Mouse (Mus musculus): ENCODE measurements at regions not wholly inside any gene's neighbourhood (a gene's known extent, or its start where the extent isn't known, plus 50 kb on each side); places are given as distances from the start of the nearest gene placed in this dataset.

DNA sequence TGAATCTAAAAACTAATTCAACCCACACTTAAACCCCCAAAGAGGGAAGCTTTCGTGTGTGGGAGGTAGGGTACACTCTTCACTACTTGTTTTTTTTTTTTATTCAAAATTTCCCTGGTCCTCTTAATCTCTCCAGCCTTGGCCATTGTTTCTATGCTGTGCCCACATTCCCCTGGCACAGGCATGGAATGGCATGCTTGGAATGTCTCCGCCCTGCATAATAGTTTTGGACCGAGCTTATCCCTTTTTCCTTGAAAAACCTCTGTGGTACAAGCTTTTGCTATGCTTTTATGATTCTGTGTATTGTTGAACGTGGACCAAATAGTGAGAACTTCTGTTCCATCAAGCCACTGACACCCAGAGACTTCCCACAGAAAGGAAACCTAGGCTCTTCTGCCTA, 126.8 kb upstream of the Bmp4 start:
- DNase-seq (ENCODE audit: low spot score): no peak

DNA sequence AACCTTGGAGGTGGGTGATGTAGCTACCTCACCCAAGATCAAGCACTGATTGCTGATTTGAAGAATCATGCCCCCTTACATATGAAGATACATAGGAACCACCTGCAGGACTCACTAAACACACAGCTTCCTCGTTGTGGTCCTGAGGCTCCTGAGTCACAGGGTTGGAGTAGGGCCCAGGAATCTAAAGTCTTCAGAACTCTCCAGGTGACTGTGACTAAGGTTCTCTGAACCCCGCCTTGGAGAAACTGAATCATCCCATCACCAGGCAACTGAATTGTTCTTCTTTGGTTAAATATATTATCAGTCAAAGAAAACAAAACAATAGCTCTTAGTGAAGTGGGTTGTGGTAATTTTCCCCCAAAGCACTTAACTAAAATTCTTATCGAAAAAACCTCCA, 125.8 kb upstream of the Bmp4 start:
- DNase-seq (ENCODE audit: low spot score): no peak

DNA sequence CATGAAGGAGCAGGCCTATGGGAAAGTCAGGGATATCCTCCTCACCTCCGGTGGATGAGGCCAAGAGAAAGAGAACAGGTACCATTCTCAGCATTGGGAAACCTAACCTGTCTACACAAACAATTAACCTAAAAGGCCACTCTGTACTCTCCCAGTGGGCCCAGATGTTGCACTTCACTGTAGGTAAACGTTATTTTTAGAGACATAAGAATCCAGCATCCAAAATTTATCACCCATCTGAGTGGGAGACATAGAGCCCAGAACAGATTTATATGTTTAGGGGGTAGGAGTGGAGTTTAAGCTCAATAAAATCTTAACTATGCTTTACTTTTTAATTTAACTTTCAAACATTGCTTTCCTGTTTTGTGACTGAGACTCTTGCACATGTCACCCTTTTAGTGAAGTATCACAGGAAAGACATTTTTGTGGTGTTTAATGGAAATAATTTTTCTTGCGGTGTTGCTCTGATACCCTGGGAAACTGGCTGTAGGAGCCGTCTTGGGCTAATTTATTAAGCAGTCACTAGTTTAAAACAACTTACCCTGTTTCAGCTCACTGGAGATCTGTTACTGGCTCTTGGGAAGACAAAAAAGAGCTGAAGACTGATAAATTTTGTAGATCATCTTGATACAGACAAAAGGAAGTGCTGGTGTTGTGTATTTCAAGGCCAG, 123.9 kb upstream of the Bmp4 start:
- no peak for DNase-seq (ENCODE audit: low spot score)

DNA sequence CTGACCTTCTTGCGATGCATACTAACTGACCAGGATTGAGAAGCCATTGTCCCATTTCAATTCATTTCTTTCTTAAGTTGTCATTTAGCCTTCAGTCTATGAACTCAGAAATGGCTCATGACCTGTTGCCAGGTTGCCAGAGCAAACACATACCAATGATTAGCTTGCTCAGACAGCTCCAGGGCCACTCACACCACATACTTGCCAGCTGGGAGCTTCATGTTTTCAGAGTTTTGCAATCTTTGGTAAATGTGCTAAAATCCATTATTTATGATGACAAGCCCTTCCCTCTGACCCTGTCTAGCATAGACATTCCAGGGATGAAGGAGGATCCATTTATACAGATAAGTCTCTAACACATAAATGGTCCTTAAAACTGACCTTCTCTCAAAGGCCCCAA, 121.6 kb upstream of the Bmp4 start:
- no peak for DNase-seq (ENCODE audit: low spot score)

DNA sequence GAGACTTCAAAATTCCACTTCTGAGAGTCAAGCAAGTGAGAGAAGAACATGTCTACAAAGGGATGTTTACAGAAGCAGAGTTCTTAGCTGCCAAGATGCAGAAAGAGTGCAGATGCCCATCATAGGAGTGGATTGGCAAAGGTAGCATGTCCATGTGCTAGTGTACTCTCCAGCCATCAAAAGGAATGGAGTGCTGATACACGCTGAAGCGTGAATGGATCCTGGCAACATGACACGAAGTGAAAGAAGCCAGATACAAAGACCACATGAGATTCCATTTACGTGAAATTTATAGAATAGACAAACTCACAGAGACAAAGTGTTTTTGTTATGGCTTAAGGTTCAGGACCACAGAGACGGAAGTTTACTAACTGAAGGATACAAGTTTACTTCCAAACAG, 118.4 kb upstream of the Bmp4 start:
- DNase-seq (ENCODE audit: low spot score): no peak

DNA sequence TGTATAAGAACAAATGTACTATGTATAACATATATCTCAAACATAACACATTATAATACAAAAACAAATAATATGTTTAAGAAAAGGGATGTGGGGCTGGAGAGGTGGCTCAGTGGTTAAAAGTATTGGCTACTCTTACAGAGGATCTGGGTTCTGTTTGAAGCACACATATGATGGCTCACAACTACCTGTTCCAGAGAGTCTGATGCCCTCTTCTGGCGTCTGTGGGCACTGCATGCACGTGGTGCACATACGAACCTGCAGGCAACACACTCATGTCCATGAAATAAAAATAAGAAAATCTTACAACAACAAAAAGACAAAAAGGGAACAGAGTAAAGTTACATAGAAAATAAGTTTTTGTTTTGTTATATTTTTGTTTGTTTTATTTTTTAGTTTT, 114.8 kb upstream of the Bmp4 start:
- no peak for DNase-seq (ENCODE audit: low spot score)

DNA sequence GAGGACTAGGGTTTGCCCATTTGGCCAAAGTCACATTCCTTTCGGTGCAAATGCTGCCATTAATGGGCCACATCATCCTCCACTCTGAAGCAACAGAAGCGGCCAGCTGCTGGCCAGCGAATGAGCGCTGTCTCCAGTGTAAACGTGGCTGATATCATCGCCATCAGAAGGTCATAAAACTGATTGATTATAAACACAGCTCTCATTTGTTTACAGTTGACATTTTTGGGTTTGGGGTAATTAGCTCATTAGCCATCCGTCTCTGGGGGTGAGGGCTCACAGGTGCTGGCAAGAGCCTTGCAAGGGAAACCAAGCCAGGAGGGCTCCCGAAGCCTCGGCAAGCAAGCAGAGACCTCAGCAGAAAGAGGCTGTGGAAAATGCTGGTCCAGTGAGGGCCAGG, 101.1 kb upstream of the Bmp4 start:
- DNase-seq (ENCODE audit: low spot score): no peak

DNA sequence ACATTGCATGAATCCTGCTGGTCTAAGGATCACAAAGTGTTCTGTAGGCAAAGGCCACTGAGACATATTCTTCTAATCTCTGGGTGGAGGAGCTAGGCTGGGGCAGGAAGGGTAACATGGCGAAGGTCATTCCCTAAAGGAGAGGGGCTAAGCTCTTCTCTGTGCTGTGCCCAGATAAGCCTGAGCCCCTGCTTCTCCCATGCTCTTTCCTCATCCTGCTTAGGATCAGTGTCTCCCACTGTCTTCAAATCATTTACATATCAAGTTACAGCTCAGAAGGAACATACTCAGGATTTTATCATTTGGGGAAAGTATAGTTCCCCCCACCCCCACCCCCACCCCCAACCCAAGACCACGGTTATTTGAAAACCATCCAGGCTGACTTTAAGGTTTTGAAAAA, 100.7 kb upstream of the Bmp4 start:
- DNase-seq (ENCODE audit: low spot score): no peak

DNA sequence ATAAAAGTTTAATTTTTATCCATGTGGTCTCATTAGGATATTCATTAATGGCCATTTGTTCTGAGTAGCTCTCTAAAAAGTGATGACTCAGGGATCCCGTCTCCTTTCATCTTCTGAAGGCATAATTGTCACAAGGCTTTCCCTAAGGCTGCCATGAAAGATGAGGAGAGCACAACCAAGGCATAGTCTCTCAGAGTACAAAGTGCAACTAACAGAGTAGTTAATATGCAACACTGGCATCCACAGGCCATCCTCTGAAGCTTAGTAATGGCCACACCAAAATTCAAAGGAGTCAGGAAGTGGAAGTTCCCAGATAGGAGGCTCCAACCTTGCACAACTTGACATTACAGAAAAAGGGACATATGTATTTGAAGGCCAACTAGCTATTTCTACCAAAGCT, 97.1 kb upstream of the Bmp4 start:
- DNase-seq (ENCODE audit: low spot score): no peak

DNA sequence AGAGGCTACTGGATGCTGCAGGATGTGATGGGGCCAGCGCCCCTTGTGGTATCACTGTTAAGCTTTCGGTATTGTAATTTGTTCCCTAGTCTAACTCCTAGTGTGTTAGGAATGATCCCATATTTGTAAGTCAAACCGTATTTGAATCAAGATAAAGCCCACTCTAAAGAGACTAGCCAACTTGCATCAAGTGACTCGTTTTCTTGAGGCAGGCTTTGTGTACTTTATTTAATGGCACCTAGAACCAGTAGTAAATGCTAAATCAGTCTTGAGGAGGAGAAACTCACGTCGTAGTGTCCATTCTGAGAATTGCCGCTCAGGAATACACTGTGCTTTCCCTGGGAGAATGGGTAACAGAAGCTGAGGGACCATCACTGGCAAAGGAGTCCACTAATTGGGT, 89.9 kb upstream of the Bmp4 start:
- DNase-seq (ENCODE audit: low spot score): no peak

DNA sequence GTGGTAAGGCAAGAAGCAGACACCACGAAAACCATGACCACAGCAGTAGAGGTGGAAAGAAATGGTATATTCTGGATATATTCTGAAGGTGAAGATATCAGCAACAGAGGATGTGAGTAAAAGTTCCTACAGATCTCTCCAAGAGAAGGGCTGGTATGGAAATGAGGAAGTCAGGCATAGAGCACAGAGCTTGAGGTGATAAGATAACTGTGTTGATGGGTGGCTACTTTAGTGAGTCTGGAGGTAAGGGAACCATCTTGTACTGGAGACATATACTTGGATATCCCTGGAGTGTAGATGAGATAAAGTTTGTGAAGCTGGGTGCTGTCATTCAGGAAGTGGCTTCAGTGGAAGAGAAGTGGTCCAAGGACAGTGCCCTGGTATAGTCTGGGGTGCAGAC, 85.5 kb upstream of the Bmp4 start:
- DNase-seq (ENCODE audit: low spot score): no peak

DNA sequence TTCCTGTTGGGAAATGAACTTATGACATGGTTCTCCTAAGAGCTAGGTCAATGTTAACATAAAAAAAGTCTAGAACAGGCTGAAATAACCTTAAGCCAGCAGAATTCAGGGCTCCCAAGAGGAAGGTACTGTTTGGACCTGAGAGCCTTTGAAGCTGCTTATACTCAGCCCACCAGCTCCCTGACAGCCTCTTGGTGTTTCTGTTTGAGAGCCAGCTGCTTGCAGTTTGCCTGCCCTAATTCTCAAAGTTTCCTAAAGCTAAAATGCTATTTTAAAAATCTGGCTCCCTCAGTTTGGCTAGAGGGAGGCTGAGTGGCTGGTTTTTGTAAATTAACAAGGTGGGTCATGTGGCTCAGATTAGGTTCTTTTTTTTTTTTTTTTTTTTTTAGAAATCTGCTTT, 72.5 kb upstream of the Bmp4 start:
- DNase-seq (ENCODE audit: low spot score): no peak

DNA sequence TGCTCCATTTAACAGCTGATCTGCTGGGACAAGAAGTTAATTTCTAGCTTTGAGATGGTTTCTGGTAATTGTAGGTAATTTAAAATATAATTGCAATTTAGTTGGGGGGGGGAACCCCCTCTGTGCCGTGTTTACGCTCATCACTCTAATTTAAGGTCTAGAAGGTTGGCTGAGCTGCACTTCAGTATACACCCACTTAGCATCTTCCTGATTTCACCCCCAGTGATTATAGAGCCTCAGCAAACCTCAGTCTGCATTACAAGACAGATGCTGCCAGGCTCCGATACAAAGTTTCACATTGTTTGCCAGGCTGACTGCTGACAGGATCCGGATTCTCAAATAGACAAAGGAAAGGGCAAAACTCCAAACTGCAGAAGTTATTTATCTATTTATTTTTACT, 71.5 kb upstream of the Bmp4 start:
- no peak for DNase-seq (ENCODE audit: low spot score)

DNA sequence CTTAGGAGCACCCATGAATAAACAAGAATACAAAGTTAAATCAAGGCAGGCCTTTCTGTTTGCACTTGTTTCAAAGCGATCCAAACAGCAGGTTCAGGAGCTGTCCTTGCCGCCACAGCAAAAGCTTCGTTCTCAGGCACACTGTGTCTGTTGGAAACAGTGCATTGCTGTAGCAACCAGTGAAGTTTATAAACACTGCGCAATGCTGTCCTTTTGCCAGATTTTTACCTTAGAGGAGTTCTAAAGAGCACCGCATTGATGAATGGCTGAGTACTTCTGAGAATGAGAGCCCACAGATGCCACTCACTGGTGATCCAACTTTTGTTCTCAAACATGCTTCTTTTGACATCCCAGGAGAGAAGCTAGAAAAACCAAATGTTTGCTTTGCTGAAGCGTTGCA, 64.0 kb upstream of the Bmp4 start:
- DNase-seq (ENCODE audit: low spot score): no peak

DNA sequence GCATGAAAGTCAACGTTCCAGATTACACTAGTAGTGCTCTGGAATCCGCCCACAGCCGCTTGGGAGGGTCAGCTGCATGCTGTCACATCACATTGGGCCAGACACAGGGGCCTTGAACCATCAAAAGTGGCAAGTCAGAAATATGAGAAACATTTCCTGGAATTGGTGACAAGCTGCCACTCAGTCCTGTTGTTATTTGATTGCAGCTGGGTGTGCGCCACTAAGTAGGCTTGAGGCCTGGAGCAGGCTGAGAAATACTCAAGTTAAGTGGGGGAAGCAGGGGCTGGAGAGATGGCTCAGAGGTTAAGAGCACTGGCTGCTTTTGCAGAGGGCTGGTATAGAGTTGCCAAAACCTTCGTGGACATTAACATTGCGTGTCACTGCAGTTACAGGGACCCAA, 51.2 kb upstream of the Bmp4 start:
- DNase-seq (ENCODE audit: low spot score): no peak

Data from layer of hippocampus, adult 9-10 months (tissue).